Mouse (Mus musculus) kidney, adult 8-10 months (tissue): Measurements from ENCODE around the gene Gm3776.
"Not testable (repeated sequence)": the region's sequence is repeated elsewhere in the genome, so short reads cannot be mapped to it uniquely, and the experiment has no call there.

Experiments used
- DNase-seq, 2 experiments: peaks; one replicate each; pipeline ENCODE4 v3.0.0; 2022

Gene Gm3776

DNA sequence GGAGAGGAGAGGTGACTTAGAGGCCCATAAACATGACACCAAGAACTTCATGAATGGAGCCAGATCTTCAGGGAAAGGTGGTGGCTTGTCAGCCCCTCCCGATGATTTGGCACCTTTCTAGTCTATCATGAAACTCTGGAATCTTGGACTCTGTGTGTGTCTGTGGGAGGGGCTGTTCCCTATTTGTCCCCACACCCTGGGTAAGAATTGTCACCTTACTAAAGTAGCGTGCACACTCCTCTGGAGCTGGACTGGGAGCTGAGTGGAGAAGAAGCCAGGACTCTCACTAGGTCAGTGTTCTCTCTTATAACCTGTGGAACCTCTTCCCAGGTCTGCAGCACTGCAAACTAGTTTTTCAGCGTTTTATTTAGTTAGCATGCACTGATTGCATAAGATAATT, at the start of gene Gm3776:
TSS of gene Gm3776 (plus strand) at position 216 of the 400 bp plus-strand sequence.
- not testable (repeated sequence) for DNase-seq

DNA sequence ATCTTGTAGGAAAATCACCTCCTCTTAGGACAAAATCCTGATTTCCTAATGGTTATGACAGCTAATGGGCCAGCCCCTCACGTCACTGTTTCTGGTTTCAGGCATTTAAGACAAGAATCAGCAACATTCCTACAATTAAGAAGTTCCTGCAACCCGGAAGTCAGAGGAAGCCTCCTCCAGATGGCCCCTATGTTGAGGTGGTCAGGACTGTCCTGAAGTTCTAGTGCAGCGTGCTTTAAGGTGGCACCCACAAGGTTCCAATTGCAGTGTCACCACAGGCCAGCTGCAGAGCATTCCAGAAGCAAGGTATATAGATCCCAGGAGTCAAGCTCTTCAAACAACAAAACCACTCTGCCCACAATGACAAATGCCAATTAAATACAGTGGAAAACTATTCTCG, 48.0 kb upstream of the Gm3776 start:
- no peak for DNase-seq

DNA sequence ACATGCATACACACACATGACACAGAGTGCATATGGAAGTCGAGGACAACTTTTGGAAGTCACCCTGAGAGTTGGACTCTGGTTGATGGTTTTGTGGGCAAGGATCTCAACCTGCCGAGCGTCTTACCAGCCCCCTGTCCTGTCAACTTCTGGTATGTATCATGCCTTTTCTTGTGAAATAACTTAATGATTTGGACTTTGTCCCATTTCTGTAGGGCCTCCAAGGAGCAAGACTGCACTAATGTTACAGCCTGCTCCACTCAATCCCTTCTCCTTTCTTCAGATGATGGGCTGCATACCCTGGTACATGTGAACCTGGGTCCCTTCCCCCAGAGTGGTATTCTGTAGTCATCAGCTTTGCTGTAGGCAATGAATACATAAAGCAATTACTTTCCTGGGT, 46.9 kb upstream of the Gm3776 start:
- DNase-seq, result no peak

DNA sequence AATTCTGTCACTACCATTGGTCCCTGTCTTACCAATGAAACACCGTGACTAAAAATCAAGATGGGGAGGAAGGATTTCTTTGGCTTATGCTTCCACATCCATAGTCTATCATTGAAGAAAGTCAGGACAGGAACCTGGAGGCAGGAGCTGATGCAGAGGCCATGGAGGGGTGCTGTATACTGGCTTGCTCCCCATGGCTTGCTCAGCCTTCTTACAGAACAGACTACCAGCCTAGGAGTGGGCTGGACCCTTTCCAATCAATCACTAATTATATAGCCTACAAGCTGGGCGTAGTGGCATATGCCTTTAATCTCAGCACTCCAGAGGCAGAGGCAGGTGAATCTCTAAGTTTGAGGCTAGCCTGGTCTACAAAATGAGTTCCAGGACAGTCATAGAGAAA, 46.1 kb upstream of the Gm3776 start:
- no peak for DNase-seq

DNA sequence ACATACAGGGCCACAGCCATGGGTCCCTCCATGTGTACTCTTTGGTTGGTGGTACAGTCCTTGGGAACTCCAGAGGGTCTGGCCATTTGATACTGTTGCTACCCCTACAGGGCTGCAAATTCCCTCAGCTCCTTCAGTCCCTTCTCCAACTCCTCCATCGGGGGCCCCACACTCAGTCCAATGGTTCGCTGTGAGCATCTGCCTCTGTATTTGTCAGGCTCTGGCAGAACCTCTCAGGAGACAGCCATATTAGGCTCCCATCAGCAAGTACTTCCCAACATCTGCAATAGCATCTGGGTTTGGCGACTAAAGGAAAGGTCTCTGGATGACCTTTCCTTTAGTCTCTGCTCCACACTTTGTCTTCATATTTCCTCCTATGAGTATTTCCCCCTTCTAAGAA, 45.4 kb upstream of the Gm3776 start:
- DNase-seq, result no peak

DNA sequence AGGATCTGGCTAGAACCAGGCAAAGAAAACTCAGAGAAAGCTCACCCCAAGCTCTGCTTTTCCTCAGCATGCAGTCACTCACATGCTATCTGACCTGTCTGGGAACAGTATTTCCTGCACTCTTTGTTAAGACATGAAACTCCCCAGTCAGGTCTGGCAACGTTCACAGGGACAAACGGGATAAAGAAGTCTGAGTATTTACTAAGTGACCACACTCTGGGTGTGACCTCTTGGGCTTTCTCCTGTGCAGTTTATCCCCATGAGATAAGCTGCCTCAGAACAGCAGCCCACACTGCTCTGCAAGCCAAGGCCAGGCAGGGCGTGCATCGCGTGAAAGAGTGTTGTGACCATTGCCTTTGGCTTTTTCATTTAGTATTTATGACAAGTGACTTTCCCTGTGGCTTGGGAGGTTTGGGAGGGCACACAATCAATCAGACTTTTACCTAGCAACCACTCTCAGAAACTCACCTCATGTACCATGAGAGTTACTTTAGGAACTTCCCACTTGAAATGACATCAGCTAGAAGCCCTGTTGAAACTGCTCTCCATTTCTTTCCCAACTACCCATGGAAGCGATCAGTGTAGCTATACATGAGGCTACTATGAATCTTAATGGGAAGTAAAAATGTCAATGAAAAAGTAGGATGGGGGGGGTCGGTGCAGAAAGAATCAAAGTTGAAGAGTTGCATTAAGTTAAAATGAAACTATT, 44.4 kb upstream of the Gm3776 start:
- DNase-seq, result no peak

DNA sequence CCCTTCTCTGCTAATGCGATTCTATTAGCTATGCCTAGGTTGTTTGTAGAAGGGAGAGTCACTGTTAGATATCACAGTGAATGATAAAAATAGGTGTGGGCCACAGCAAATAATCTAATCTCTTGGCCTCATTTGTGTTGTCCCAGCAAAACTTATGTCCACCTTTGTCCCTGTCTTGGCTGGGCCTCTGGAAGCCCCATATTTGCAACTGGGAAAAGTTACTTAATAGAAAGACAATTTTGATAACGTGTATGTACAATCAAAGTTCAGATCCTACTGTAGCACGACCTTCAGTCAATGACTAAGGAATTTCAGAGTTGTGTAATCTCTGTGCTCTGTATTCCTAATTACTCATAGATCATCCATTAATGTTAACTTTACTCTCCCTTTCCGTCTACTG, 39.9 kb upstream of the Gm3776 start:
- DNase-seq, result peak in 1 of 2 experiments; percentile 61

DNA sequence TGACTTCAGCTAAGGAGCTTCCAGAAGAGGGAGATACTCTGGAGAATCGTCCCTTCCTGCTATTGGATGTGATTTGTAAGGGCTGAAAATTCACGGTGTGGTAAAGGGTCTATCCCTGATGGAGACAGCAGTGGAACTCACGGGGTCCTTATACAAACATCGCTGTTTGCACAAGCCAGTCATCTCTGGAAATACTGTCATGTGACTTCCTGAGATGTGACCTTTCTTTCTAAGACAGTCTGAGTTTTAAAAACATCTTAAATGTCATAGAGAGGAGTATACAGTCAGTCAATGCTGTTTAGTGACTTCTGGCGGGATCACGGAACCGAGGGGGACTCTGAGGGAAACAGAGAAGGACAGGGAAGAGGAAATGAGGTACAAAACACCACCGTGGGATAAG, 34.3 kb upstream of the Gm3776 start:
- DNase-seq, result no peak

DNA sequence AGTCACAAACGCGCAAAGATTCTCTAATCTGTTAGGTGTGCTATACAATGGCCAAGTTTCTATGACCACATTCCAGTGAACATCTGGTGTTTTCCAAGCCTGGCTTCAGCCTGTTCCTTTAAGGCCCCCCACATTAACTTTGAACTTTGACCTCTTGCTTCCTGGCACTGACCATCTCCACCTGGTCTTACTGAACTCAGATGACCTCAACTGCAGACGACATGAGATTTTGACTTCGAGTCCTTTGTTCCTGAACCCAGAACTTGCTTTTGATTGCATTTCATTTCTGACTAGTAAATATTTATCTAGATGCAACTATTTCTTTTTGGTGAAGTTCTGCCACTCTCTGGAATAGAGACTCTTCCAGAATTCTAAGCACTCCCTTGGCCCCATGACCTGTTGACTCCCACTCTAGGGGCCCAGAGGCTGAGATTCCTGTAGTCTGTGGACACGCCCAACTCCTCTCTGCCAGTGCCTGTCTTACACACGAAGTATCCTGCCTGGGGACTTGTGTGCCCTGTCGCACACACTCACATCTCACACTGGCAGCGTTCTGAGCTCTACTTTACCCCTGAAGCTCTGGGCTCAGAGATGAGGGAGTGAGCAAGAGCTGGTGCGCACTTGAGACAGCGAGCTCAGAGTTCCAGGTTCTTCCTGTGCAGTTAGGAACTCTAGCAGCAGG, 33.6 kb upstream of the Gm3776 start:
- DNase-seq, result peak; percentile 42 to 74

DNA sequence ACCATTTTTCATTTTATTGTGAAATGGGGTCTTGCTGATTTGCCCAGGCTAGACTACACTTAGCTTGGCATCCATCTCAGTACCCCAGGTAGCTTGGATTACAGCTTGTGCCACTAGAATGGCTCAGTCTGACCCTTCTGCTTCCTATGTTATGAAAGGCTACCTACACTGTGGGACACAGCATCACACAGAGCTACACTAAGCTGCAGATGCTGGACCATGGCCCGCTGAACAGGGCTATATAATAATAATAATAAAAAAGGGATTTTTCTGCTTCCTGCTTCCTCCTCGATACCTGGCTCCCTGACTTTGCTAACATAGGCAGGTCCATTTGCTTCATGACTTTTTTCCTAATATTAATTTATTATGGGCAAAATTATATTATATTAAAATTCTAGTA, 32.5 kb upstream of the Gm3776 start:
- DNase-seq, result no peak

DNA sequence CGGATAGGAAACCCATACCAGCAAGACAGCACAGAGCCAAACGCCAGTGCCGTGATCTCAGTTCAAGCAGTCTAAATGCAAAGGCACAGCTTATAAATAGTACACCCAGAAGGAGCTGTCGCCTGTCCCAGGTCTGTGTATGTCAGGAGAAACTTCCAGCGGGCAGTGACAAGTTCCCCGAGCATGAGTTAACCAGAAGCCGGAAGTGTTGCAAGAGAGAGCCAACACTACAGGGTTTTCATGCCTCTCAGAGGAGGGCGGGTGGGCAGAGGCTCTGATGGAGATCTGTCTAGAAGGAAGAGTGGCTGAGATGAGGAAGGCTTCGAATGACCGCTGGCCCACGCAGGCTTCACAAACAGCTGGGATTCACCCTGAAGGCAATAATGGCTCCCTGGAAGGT, 31.6 kb upstream of the Gm3776 start:
- DNase-seq, result no peak

DNA sequence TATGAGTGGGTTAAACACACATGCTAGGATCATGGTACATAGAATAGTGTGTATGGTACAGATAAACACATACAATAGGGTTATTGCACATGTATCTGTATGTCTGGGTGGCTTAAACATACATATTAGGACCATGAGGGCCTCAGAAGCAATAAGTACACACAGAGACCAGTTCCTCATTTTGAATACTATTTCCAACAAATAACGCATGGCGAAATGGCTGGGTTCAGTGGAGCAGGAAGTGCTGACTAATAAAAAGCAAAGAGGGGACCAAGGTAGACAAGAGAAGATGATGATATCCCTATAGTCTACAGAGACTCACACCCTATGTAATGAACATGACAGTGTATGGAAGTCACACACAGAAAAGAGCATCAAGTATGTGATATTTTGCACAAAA, 28.8 kb upstream of the Gm3776 start:
- DNase-seq, result no peak

DNA sequence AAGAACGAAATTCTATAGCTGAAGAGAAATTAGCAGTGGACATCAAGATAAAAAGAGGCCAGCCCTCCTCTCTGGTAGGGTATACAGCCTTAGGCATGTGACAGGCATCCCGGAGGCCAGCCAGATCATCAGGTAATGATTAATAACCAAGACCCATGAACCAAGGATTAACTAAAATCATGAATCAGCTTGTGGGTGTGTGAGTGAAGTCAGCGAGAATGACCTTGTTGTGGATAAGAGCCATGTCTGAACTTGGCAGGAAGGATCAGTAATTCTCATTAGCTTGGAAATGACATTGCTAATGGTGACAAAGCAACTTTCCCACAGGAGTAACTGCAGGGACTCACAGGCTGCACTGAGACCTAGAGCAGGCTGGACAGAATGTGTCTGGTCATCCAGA, 27.3 kb upstream of the Gm3776 start:
- DNase-seq, result peak; percentile 72 to 81

DNA sequence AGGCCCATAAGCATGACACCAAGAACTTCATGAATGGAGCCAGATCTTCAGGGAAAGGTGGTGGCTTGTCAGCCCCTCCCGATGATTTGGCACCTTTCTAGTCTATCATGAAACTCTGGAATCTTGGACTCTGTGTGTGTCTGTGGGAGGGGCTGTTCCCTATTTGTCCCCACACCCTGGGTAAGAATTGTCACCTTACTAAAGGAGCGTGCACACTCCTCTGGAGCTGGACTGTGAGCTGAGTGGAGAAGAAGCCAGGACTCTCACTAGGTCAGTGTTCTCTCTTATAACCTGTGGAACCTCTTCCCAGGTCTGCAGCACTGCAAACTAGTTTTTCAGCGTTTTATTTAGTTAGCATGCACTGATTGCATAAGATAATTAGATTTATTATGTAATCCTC, 26.5 kb upstream of the Gm3776 start, which contains the start of gene Gsta1:
TSS of gene Gsta1 (plus strand) at position 196 of the 400 bp plus-strand sequence.
- DNase-seq, result not testable (repeated sequence)

DNA sequence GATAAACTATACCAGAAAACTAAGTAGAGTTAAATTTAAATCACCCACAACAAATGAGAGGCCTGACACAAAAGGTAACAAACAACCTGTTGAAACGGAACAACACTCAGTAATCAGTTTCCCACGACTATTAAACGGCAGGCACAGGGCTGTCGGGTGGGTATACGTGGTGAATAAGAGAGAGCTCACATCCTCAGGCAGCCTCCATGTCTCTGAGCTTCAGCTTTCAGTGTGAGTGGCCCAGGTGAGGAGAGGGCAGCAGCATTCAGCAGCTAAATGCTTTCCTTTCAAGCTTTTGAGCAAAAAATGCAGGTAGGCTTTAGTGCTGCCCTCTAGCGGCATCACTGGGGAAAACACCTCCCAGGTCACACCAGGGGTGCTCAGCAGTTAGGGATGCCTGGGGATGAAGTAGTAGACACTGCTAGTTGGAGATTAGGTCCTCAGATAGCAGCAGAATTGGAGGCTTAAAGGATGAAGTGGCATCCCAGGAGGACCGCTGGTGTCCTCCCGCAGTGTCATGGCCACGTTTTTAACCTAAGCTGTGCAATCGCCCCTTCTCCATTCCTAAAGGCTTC, 23.7 kb upstream of the Gm3776 start:
- not testable (repeated sequence) for DNase-seq

DNA sequence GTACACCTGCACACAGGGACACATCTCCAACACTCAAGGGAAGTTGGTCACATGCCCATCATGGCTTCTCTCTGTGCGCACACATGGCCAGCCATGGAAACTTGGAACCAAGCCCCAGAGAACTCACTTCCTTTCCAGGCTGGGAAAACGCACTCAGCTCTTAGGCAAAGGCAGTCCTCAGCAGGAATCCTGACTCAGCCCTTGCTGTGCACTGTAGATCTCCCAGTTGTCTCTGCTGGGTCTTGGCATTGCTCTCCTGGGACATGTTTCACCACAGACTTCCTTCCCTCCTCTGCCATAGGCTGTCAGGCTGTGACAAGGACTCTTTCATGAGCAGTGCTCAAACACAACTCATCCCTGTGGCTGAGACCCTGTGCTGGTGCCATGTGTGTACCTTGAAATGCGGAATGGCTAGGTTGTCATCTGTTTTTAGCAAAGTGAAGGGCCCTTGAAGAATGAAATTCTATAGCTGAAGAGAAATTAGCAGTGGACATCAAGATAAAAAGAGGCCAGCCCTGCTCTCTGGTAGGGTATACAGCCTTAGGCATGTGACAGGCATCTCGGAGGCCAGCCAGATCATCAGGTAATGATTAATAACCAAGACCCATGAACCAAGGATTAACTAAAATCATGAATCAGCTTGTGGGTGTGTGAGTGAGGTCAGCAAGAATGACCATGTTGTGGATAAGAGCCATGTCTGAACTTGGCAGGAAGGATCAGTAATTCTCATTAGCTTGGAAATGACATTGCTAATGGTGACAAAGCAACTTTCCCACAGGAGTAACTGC, 1.1 kb upstream of the Gm3776 start:
- peak; percentile 74 to 86 for DNase-seq

DNA sequence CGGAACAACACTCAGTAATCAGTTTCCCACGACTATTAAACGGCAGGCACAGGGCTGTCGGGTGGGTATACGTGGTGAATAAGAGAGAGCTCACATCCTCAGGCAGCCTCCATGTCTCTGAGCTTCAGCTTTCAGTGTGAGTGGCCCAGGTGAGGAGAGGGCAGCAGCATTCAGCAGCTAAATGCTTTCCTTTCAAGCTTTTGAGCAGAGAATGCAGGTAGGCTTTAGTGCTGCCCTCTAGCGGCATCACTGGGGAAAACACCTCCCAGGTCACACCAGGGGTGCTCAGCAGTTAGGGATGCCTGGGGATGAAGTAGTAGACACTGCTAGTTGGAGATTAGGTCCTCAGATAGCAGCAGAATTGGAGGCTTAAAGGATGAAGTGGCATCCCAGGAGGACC, 2.8 kb downstream of the Gm3776 start:
- DNase-seq, result peak; percentile 50 to 68

DNA sequence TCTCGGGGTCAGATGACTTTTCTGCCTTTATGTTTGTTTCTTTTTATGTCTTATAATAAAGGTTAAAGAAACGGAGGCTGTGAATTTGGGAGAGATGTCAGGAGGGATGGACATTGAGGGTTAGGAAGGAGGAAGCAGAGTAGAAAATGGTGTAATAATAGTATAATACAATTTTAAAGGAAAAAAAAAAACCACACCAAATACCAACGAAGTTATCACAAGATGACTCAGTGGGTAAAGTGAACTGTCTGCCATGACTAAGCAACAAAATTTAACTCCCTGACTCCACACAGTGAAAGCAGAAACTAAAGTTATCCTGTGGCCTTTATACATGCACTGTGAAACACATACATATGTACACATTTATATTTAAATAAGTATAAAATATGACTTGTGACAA, 14.0 kb downstream of the Gm3776 start:
- DNase-seq, result not testable (repeated sequence)

DNA sequence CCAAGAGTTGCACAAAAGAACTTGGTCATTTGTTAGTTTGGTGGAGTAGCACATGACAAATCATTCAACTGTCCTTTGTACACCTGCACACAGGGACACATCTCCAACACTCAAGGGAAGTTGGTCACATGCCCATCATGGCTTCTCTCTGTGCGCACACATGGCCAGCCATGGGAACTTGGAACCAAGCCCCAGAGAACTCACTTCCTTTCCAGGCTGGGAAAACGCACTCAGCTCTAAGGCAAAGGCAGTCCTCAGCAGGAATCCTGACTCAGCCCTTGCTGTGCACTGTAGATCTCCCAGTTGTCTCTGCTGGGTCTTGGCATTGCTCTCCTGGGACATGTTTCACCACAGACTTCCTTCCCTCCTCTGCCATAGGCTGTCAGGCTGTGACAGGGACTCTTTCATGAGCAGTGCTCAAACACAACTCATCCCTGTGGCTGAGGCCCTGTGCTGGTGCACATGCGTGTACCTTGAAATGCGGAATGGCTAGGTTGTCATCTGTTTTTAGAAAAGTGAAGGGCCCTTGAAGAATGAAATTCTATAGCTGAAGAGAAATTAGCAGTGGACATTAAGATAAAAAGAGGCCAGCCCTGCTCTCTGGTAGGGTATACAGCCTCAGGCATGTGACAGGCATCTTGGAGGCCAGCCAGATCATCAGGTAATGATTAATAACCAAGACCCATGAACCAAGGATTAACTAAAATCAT, 25.2 kb downstream of the Gm3776 start:
- DNase-seq, result peak; percentile 77 to 80

DNA sequence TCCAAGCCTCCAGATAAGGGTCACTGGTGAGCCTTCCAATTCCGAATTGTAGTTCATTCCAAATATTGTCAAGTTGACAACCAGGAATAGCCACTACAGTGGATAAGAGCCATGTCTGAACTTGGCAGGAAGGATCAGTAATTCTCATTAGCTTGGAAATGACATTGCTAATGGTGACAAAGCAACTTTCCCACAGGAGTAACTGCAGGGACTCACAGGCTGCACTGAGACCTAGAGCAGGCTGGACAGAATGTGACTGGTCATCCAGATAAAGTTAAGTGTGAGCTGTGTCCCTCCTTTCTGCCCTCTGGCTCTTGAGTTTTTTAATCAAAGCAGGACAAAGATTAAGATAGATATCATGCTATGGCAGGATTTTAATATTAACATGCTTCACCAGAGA, 32.1 kb downstream of the Gm3776 start:
- not testable (repeated sequence) for DNase-seq

DNA sequence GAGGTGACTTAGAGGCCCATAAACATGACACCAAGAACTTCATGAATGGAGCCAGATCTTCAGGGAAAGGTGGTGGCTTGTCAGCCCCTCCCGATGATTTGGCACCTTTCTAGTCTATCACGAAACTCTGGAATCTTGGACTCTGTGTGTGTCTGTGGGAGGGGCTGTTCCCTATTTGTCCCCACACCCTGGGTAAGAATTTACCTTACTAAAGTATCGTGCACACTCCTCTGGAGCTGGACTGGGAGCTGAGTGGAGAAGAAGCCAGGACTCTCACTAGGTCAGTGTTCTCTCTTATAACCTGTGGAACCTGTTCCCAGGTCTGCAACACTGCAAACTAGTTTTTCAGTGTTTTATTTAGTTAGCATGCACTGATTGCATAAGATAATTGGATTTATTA, 32.8 kb downstream of the Gm3776 start, which contains the start of gene Gm10639:
TSS of gene Gm10639 (plus strand) at position 201 of the 400 bp plus-strand sequence.
- not testable (repeated sequence) for DNase-seq

DNA sequence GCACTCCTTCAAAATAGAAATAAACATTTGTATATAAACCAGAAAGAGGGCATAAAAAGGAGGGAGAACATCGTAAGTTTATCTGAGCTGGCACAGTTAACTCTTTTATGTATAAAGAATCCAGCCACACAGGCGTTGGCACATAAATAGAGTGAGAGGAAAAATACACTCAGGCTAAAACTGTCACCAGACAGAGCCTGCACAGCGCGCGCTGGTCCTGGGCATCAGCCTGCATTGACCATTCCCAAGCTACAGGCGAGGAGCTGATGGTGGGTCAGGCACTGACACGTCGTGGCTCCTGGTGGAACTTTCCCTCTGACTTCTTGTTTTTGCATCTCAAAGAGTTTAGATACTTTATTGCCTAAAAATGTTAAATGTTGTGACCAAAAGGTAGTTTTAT, 35.5 kb downstream of the Gm3776 start:
- DNase-seq, result not testable (repeated sequence)

DNA sequence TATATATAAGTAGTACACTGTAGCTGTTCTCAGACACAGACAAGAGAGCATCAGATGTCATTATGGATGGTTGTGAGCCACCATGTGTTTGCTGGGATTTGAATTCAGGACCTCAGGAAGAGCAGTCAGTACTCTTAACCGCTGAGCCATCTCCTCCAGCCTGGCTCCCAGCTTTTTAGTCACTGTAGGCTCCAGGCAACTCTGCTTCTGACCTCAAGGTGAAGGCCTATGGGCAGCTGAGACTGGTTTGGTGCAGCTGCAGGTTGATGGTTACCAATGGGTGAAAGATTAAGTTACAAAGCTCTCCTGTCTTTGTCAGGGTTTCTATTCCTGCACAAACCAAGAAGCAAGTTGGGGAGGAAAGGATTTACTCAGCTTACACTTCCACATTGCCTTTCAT, 36.8 kb downstream of the Gm3776 start:
- DNase-seq, result peak; percentile 11 to 30
